Mouse (Mus musculus) megakaryocyte, embryonic 14.5 days (primary cell): ENCODE results near the gene Sfxn3. TPM values are rescaled to one million over a fixed set of nuclear protein-coding genes. Genes with fewer than 3 reads are reported as not detected.

Experiments used
- H3K27me3 ChIP-seq: replicated peaks from 2 replicates; pipeline ENCODE3; 2012; ENCODE audit warnings: inconsistent platforms
- H3K36me3 ChIP-seq: replicated peaks from 2 replicates; pipeline ENCODE3; 2012; ENCODE audit warnings: low read length, inconsistent platforms, mixed read lengths
- H3K4me1 ChIP-seq: 2 replicates; pipeline ENCODE4 v1.6.1; 2012; ENCODE audit warnings: inconsistent platforms
- H3K4me3 ChIP-seq: replicated peaks from 2 replicates; pipeline ENCODE3; 2012; ENCODE audit warnings: moderate library complexity, mild to moderate bottlenecking, inconsistent platforms
- H3K9me3 ChIP-seq: 2 replicates; pipeline ENCODE4 v1.6.1; 2012; ENCODE audit warnings: inconsistent platforms
- FLI1 ChIP-seq: IDR thresholded peaks from 2 replicates; pipeline ENCODE4 v1.6.1; 2012; ENCODE audit warnings: low read length, inconsistent platforms, mixed read lengths
- GATA1 ChIP-seq: IDR thresholded peaks from 3 replicates; pipeline ENCODE4 v1.6.1; 2012; ENCODE audit warnings: mixed read lengths, low read length, inconsistent platforms, borderline replicate concordance
- polyA plus RNA-seq: library from polyadenylated mRNA; stranded (reverse); fragments of >175 nt; gene quantifications from 2 replicates; pipeline ENCODE4 v1.2.3, GENCODE M21; 2012; ENCODE audit warnings: low replicate concordance; ENCODE audit not compliant: insufficient read depth

The Sfxn3 gene
- polyA plus RNA-seq, 1 experiment = 4.4 TPM

GRCm38 (mm10) chr19:45079769-45080515 lies 32.6 kb downstream of the Sfxn3 start:
- Histone ChIP-seq H3K4me3 (peak overlapping the region; percentile 92), H3K36me3 (no peaks in the 10 kb centered on the region), H3K27me3 (peaks cover 65% of the 10 kb centered on the region), H3K9me3 (no peaks in the 10 kb centered on the region), H3K4me1 (peaks cover 80% of the 10 kb centered on the region)
- TF ChIP-seq FLI1 = no peak
- TF ChIP-seq GATA1 = no peak

GRCm38 (mm10) chr19:45080711-45081110 lies 33.4 kb downstream of the Sfxn3 start:
- Histone ChIP-seq H3K27me3 (peaks cover 73% of the 10 kb centered on the region), H3K4me3 (peak overlapping the region; percentile 92), H3K9me3 (no peaks in the 10 kb centered on the region), H3K36me3 (no peaks in the 10 kb centered on the region), H3K4me1 (peaks cover 76% of the 10 kb centered on the region)
- TF ChIP-seq GATA1 = no peak
- TF ChIP-seq FLI1 = no peak

DNA sequence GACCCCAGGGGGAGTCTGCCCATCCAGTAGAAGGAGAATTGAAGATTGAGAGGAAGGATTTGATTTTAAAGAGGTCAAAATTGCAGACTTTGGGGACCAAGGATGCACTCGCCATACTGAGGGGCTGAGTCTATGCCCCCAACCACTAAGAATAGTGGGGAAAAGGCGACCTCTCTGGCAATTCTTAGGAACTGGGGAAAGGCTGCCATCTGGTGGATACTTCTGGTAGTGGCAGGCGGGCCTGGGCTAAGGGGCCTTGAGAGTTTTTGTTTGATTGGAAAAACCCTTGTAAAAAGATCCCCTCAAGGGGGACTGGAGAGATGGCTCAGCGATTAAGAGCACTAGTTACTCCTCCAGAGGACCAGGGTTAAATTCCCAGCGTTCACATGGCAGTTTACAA lies 34.0 kb downstream of the Sfxn3 start:
- Histone ChIP-seq H3K4me1 (peaks cover 70% of the 10 kb centered on the region), H3K9me3 (no peaks in the 10 kb centered on the region), H3K36me3 (no peaks in the 10 kb centered on the region), H3K4me3 (no peak overlapping the region), H3K27me3 (peaks cover 78% of the 10 kb centered on the region)
- TF ChIP-seq FLI1 (no peak), GATA1 (no peak)

- no peak overlapping the region for H3K4me3 ChIP-seq
- TF ChIP-seq FLI1 (no peak), GATA1 (no peak)
- peaks cover 79% of the 10 kb centered on the region for H3K27me3 ChIP-seq
- peaks cover 63% of the 10 kb centered on the region for H3K4me1 ChIP-seq
- H3K36me3 ChIP-seq = no peaks in the 10 kb centered on the region
- H3K9me3 ChIP-seq = no peaks in the 10 kb centered on the region
These were observed 34.7 kb downstream of the Sfxn3 start for GRCm38 (mm10) chr19:45081841-45082550.

DNA sequence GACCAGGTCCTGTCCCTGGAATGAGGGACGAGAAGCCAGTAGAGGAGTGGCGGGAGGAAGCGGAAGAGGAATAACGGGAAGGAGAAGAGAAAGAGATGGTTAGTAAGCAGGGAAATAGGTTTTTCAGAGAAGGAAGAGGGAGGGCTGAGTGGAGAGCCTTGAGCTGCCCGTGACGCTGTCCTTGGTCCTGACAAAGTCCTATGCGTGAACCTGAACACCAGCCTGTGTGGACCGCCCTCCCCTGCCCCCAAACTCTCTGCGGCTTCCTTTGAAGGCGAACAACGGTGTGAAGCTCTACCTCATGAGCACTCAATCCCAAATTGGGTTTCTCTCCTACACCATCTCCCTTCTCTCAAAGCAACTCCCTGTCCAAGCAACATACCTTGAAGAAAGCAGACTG lies 50.6 kb downstream of the Sfxn3 start:
- Histone ChIP-seq H3K27me3 (peaks cover 39% of the 10 kb centered on the region), H3K9me3 (no peaks in the 10 kb centered on the region), H3K4me1 (no peaks in the 10 kb centered on the region), H3K36me3 (no peaks in the 10 kb centered on the region), H3K4me3 (no peak overlapping the region)
- no peak for TF ChIP-seq FLI1
- no peak for TF ChIP-seq GATA1

DNA sequence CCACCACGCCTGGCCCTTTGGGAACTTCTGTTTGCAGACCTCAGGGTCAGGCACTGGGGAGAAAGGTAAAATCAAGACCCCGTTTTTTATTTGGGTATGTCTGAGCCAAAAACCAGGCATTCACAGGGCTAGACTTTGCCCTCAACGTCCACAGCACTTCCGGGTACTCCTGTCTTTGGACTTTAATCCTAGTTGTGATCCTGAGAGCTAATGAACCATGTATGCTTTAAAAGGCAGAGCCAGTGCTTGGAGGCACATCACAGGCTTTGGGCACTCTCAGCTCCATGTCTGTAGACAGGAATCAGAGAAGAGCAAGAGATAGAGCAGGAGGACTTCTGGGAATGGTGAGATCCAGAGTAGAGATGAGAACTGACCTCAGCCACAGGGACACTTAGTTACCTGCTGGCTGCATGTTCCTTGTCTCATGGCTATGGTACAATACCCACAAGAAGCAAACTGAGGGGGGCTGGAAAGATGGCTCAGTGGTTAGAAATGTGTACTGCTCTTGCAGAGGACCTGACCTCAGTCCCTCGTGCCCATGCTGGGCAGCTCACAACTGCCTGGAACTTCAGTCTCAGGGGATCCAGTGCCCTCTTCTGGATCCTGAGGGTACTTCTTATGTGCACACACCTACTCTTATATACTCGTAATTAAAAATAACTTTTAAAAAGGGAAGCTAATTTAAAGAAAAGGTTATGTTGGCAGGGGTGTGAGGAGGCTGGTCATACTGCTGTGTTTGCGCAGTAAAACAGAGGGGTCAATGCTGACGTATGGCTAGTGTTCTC lies 53.4 kb downstream of the Sfxn3 start:
- no peaks in the 10 kb centered on the region for H3K36me3 ChIP-seq
- H3K4me1 ChIP-seq = peaks cover 14% of the 10 kb centered on the region
- H3K27me3 ChIP-seq = peaks cover 67% of the 10 kb centered on the region

GRCm38 (mm10) chr19:45105591-45105990 lies 58.3 kb downstream of the Sfxn3 start:
- Histone ChIP-seq H3K27me3 (peaks cover 69% of the 10 kb centered on the region), H3K9me3 (no peaks in the 10 kb centered on the region), H3K4me3 (no peak overlapping the region), H3K36me3 (no peaks in the 10 kb centered on the region), H3K4me1 (peaks cover 28% of the 10 kb centered on the region)
- TF ChIP-seq GATA1 = no peak

More for the DNA sequence above, 53.4 kb downstream of the Sfxn3 start:
- Histone ChIP-seq H3K9me3 (no peaks in the 10 kb centered on the region), H3K4me3 (no peak overlapping the region)
- TF ChIP-seq FLI1 (no peak), GATA1 (no peak)

Other genes with a start within 250 kb of the Sfxn3 start
- gene Slf2, start 116.4 kb upstream of the Sfxn3 start, polyA plus RNA-seq = 5.7 and 9.2 TPM in 2 replicates
- 0.53 TPM in 1 of 2 replicates, not detected in the other for gene Sema4g, start 58.4 kb upstream of the Sfxn3 start, polyA plus RNA-seq
- gene Twnk, start 41.8 kb upstream of the Sfxn3 start, polyA plus RNA-seq = 2.0 and 7.3 TPM in 2 replicates
- gene Mrpl43, start 41.1 kb upstream of the Sfxn3 start, polyA plus RNA-seq = 76.4 and 192 TPM in 2 replicates
- 59.9 and 91.6 TPM in 2 replicates for gene Lzts2, start 33.1 kb upstream of the Sfxn3 start, polyA plus RNA-seq
- gene Pdzd7, start 1.8 kb upstream of the Sfxn3 start, polyA plus RNA-seq = 0.02 TPM in 1 of 2 replicates, not detected in the other
- gene Kazald1, start 27.7 kb downstream of the Sfxn3 start, polyA plus RNA-seq = 0.54 TPM in 1 of 2 replicates, not detected in the other
- not detected in 2 replicates for gene Tlx1, start 103.2 kb downstream of the Sfxn3 start, polyA plus RNA-seq
- 0.34 TPM in 1 of 2 replicates, not detected in the other for gene Lbx1, start 188.3 kb downstream of the Sfxn3 start, polyA plus RNA-seq